Mouse (Mus musculus) embryonic facial prominence, embryonic 10.5 days (tissue): ENCODE results near the gene Sp9. TPM values are rescaled to one million over a fixed set of nuclear protein-coding genes. Genes with fewer than 3 reads are reported as not detected.
A peak's percentile ranks its signal among the peaks of the same experiment; 100 is the strongest.

Experiments
- DNase-seq: peaks from one replicate; pipeline ENCODE4 v3.0.0-alpha.2; 2017; ENCODE audit warnings: low spot score
- H3K27ac ChIP-seq: fragments of 300-500 bp; sonication (generic); replicated peaks from 2 replicates; pipeline ENCODE4 v1.5.1; 2016; ENCODE audit warnings: mild to moderate bottlenecking
- H3K27me3 ChIP-seq: fragments of 300-500 bp; sonication (generic); replicated peaks from 2 replicates; pipeline ENCODE4 v1.6.1; 2016; ENCODE audit warnings: low read depth, mild to moderate bottlenecking; ENCODE audit not compliant: poor library complexity, severe bottlenecking
- H3K36me3 ChIP-seq: fragments of 300-500 bp; sonication (generic); replicated peaks from 2 replicates; pipeline ENCODE4 v1.6.1; 2016; ENCODE audit warnings: mild to moderate bottlenecking, moderate library complexity
- H3K4me1 ChIP-seq: fragments of 300-500 bp; sonication (generic); 2 replicates; pipeline ENCODE4 v1.6.1; 2016
- H3K4me3 ChIP-seq: fragments of 300-500 bp; sonication (generic); 2 replicates; pipeline ENCODE4 v1.5.1; 2016; ENCODE audit warnings: mild to moderate bottlenecking, moderate library complexity
- H3K9me3 ChIP-seq: fragments of 300-500 bp; sonication (generic); 2 replicates; pipeline ENCODE4 v1.6.1; 2016; ENCODE audit warnings: mild to moderate bottlenecking
- WGBS: fragments of 180-500 bp; shearing (Covaris S2); methylation state at CpG from one replicate; pipeline ENCODE4 v1.1.7; 2016; 5-methylcytosine and 5-hydroxymethylcytosine counted together
- polyA plus RNA-seq: library from polyadenylated mRNA; unstranded; fragments of >200 nt; fragmentation: Nextera tagmentation; extraction: Ambion mirVana; gene quantifications from 2 replicates; pipeline ENCODE4 v1.2.1, GENCODE M21; 2016

The Sp9 gene
- polyA plus RNA-seq, 1 experiment from 2014 or later, result 0.39 TPM

GRCm38 (mm10) chr2:73277709-73278075 lies 6.0 kb downstream of the Sp9 start:
- H3K4me3 ChIP-seq, result peak overlapping the region; percentile 49
- DNase-seq, result peak; percentile 57
- peaks cover 100% of the 10 kb centered on the region for H3K27me3 ChIP-seq
- H3K27ac ChIP-seq, result 0 out of 2 replicates have a peak overlapping the region, but pooled peaks have one; percentile 16
- no peaks in the 10 kb centered on the region for H3K36me3 ChIP-seq
- peaks cover 57% of the 10 kb centered on the region for H3K4me1 ChIP-seq
- WGBS, result under 1% methylated on average over 18 of the region's 18 CpGs
- no peaks in the 10 kb centered on the region for H3K9me3 ChIP-seq

- peak; percentile 92 for DNase-seq
- Histone ChIP-seq H3K27ac (no peak overlapping the region), H3K4me3 (peak overlapping the region; percentile 49), H3K9me3 (no peaks in the 10 kb centered on the region), H3K27me3 (peaks cover 95% of the 10 kb centered on the region), H3K36me3 (no peaks in the 10 kb centered on the region), H3K4me1 (peaks cover 51% of the 10 kb centered on the region)
- WGBS, result under 1% methylated on average over 20 of the region's 20 CpGs
Observed at GRCm38 (mm10) chr2:73278131-73278854, 6.6 kb downstream of the Sp9 start.

- no peaks in the 10 kb centered on the region for H3K36me3 ChIP-seq
- peak overlapping the region; percentile 45 for H3K4me3 ChIP-seq
- H3K9me3 ChIP-seq, result no peaks in the 10 kb centered on the region
- no peak for DNase-seq
- peaks cover 45% of the 10 kb centered on the region for H3K4me1 ChIP-seq
- WGBS, result under 1% methylated on average over 17 of the region's 17 CpGs
- peaks cover 89% of the 10 kb centered on the region for H3K27me3 ChIP-seq
- H3K27ac ChIP-seq, result peak overlapping the region; percentile 12; the same call in 1 of the 2 replicates
Observed at GRCm38 (mm10) chr2:73278869-73279268, 7.1 kb downstream of the Sp9 start.

GRCm38 (mm10) chr2:73279271-73280038 lies 7.7 kb downstream of the Sp9 start:
- 2% methylated on average over 31 of the region's 31 CpGs for WGBS
- Histone ChIP-seq H3K4me3 (peak overlapping the region; percentile 45), H3K27ac (peak overlapping the region; percentile 12; the same call in 1 of the 2 replicates), H3K4me1 (peaks cover 39% of the 10 kb centered on the region), H3K9me3 (no peaks in the 10 kb centered on the region), H3K27me3 (peaks cover 83% of the 10 kb centered on the region), H3K36me3 (no peaks in the 10 kb centered on the region)
- DNase-seq, result peak; percentile 45

- no peaks in the 10 kb centered on the region for H3K36me3 ChIP-seq
- peaks cover 35% of the 10 kb centered on the region for H3K4me1 ChIP-seq
- peak overlapping the region; percentile 36 for H3K4me3 ChIP-seq
Observed at GRCm38 (mm10) chr2:73280356-73281047, 8.8 kb downstream of the Sp9 start.

GRCm38 (mm10) chr2:73281048-73281661 lies 9.4 kb downstream of the Sp9 start:
- H3K27me3 ChIP-seq, result peaks cover 66% of the 10 kb centered on the region

More at GRCm38 (mm10) chr2:73280356-73281047, 8.8 kb downstream of the Sp9 start:
- Histone ChIP-seq H3K9me3 (no peaks in the 10 kb centered on the region), H3K27ac (no peak overlapping the region), H3K27me3 (peaks cover 73% of the 10 kb centered on the region)
- DNase-seq, result peak; percentile 58
- 1% methylated on average over 33 of the region's 33 CpGs for WGBS

GRCm38 (mm10) chr2:73281707-73282106 lies 10.0 kb downstream of the Sp9 start:
- H3K27me3 ChIP-seq, result peaks cover 61% of the 10 kb centered on the region
- peak; percentile 27 for DNase-seq
- WGBS, result 6% methylated on average over 7 of the region's 7 CpGs

More at GRCm38 (mm10) chr2:73281048-73281661, 9.4 kb downstream of the Sp9 start:
- Histone ChIP-seq H3K4me3 (peak overlapping the region; percentile 36), H3K27ac (no peak overlapping the region), H3K4me1 (peaks cover 35% of the 10 kb centered on the region), H3K36me3 (0 out of 2 replicates have a peak, but pooled peaks cover 2% of the 10 kb centered on the region), H3K9me3 (no peaks in the 10 kb centered on the region)
- 5% methylated on average over 22 of the region's 22 CpGs for WGBS
- DNase-seq, result no peak

GRCm38 (mm10) chr2:73285630-73286029 lies 13.9 kb downstream of the Sp9 start:
- Histone ChIP-seq H3K27me3 (peaks cover 22% of the 10 kb centered on the region), H3K36me3 (peaks cover 19% of the 10 kb centered on the region), H3K4me1 (peaks cover 8% of the 10 kb centered on the region), H3K27ac (no peak overlapping the region), H3K4me3 (no peak overlapping the region), H3K9me3 (no peaks in the 10 kb centered on the region)
- peak; percentile 27 for DNase-seq
- 7% methylated on average over 2 of the region's 2 CpGs for WGBS

More at GRCm38 (mm10) chr2:73281707-73282106, 10.0 kb downstream of the Sp9 start:
- Histone ChIP-seq H3K9me3 (no peaks in the 10 kb centered on the region), H3K4me1 (peaks cover 35% of the 10 kb centered on the region), H3K4me3 (no peak overlapping the region), H3K27ac (no peak overlapping the region), H3K36me3 (peaks cover 2% of the 10 kb centered on the region; the same call in 1 of the 2 replicates)

- 93% methylated on average over 4 of the region's 4 CpGs for WGBS
- DNase-seq, result no peak
- Histone ChIP-seq H3K4me1 (no peaks in the 10 kb centered on the region), H3K4me3 (no peak overlapping the region), H3K27ac (no peak overlapping the region), H3K36me3 (peaks cover 33% of the 10 kb centered on the region), H3K9me3 (no peaks in the 10 kb centered on the region), H3K27me3 (no peaks in the 10 kb centered on the region)
Observed at GRCm38 (mm10) chr2:73291130-73291529, 19.4 kb downstream of the Sp9 start.

- Histone ChIP-seq H3K9me3 (no peaks in the 10 kb centered on the region), H3K4me3 (no peak overlapping the region), H3K4me1 (no peaks in the 10 kb centered on the region), H3K27ac (no peak overlapping the region), H3K27me3 (no peaks in the 10 kb centered on the region), H3K36me3 (peaks cover 33% of the 10 kb centered on the region)
- no peak for DNase-seq
- 84% methylated on average over 7 of the region's 7 CpGs for WGBS
Observed at GRCm38 (mm10) chr2:73295023-73295422, 23.3 kb downstream of the Sp9 start.

- Histone ChIP-seq H3K27ac (no peak overlapping the region), H3K4me1 (no peaks in the 10 kb centered on the region), H3K9me3 (no peaks in the 10 kb centered on the region), H3K27me3 (no peaks in the 10 kb centered on the region), H3K36me3 (peaks cover 42% of the 10 kb centered on the region), H3K4me3 (no peak overlapping the region)
- no peak for DNase-seq
- 84% methylated on average over 7 of the region's 7 CpGs for WGBS
Observed at GRCm38 (mm10) chr2:73298154-73298553, 26.4 kb downstream of the Sp9 start.

- no peaks in the 10 kb centered on the region for H3K4me1 ChIP-seq
- no peaks in the 10 kb centered on the region for H3K27me3 ChIP-seq
- DNase-seq, result no peak
- H3K9me3 ChIP-seq, result no peaks in the 10 kb centered on the region
- H3K4me3 ChIP-seq, result no peak overlapping the region
- WGBS, result 88% methylated on average over 3 of the region's 3 CpGs
- peaks cover 46% of the 10 kb centered on the region for H3K36me3 ChIP-seq
- no peak overlapping the region for H3K27ac ChIP-seq
Observed at GRCm38 (mm10) chr2:73298841-73299240, 27.1 kb downstream of the Sp9 start.
